Mouse (Mus musculus) heart, postnatal 0 days (tissue): ENCODE measurements around the gene Ablim1. TPM values are rescaled to one million over a fixed set of nuclear protein-coding genes. Genes with fewer than 3 reads are reported as not detected.

ENCODE experiments used
- ATAC-seq: fragments of 200-750 bp; cut with Nextera tagmentation; 2 replicates; pipeline ENCODE4 v1.8.0; 2017; ENCODE audit warnings: low read depth, moderate number of reproducible peaks, moderate library complexity; ENCODE audit not compliant: insufficient read depth
- DNase-seq: peaks from one replicate; pipeline ENCODE4 v3.0.0-alpha.2; 2016; ENCODE audit warnings: low spot score
- H3K27ac ChIP-seq: fragments of 300-500 bp; sonication (generic); 2 replicates; pipeline ENCODE4 v1.5.1; 2014; ENCODE audit warnings: low read depth, mild to moderate bottlenecking
- H3K27me3 ChIP-seq: fragments of 300-500 bp; sonication (generic); 2 replicates; pipeline ENCODE4 v1.6.1; 2014; ENCODE audit warnings: low read length, mixed read lengths; ENCODE audit not compliant: control insufficient read depth, insufficient read depth
- H3K36me3 ChIP-seq: fragments of 300-500 bp; sonication (generic); replicated peaks from 2 replicates; pipeline ENCODE4 v1.6.1; 2014; ENCODE audit warnings: low read length, mixed read lengths; ENCODE audit not compliant: control insufficient read depth, insufficient read depth
- H3K4me1 ChIP-seq: fragments of 300-500 bp; sonication (generic); 2 replicates; pipeline ENCODE4 v1.6.1; 2014; ENCODE audit warnings: antibody characterized with exemption; ENCODE audit not compliant: control insufficient read depth, insufficient read depth
- H3K4me2 ChIP-seq: fragments of 300-500 bp; sonication (generic); 2 replicates; pipeline ENCODE4 v1.6.1; 2014; ENCODE audit warnings: low read depth, mild to moderate bottlenecking, low read length, moderate library complexity
- H3K4me3 ChIP-seq: fragments of 300-500 bp; sonication (generic); 2 replicates; pipeline ENCODE4 v1.5.1; 2014; ENCODE audit warnings: low read depth, low read length
- H3K9ac ChIP-seq: fragments of 300-500 bp; sonication (generic); replicated peaks from 2 replicates; pipeline ENCODE4 v1.6.1; 2014; ENCODE audit warnings: low read depth, low read length, mixed read lengths
- H3K9me3 ChIP-seq: fragments of 300-500 bp; sonication (generic); replicated peaks from 2 replicates; pipeline ENCODE4 v1.6.1; 2016; ENCODE audit warnings: low read length; ENCODE audit not compliant: control insufficient read depth
- CTCF ChIP-seq: IDR thresholded peaks from 2 replicates; pipeline ENCODE4 v1.5.1; 2016; ENCODE audit warnings: antibody characterized with exemption, control low read depth, low read depth
- EP300 ChIP-seq: IDR thresholded peaks from 2 replicates; pipeline ENCODE4 v1.6.1; 2016; ENCODE audit warnings: antibody characterized with exemption, low read depth
- WGBS: fragments of 180-500 bp; shearing (Covaris S2); extraction: QIAGEN DNeasy Blood & Tissue Kit; methylation state at CpG from one replicate; pipeline ENCODE4 v1.1.7; 2014; 5-methylcytosine and 5-hydroxymethylcytosine counted together
- polyA plus RNA-seq: library from polyadenylated mRNA; unstranded; fragments of >200 nt; fragmentation: Nextera tagmentation; extraction: Ambion mirVana; gene quantifications from 2 replicates; pipeline ENCODE4 v1.2.1, GENCODE M21; 2015
- total RNA-seq: library from RNA; depleted of rRNA; stranded (reverse); fragments of >200 nt; gene quantifications from 2 replicates; pipeline ENCODE4 v1.2.3, GENCODE M21; 2014; ENCODE audit warnings: low replicate concordance

Ablim1 gene
- total and polyA plus RNA-seq, 2 experiments from 2014 or later = 106 to 235 TPM

GRCm38 (mm10) chr19:57229161-57229560 lies 85.6 kb downstream of the Ablim1 start:
- no peak overlapping the region for H3K4me3 ChIP-seq
- 92% methylated on average over 3 of the region's 3 CpGs for WGBS
- no peak for DNase-seq
- ATAC-seq = no peak
- TF ChIP-seq CTCF = no peak
- TF ChIP-seq EP300 = no peak
- no peak overlapping the region for H3K27ac ChIP-seq
- H3K27me3 ChIP-seq = no peaks in the 10 kb centered on the region
- H3K4me1 ChIP-seq = peaks cover 6% of the 10 kb centered on the region; the same call in 1 of the 2 replicates
- H3K9me3 ChIP-seq = no peaks in the 10 kb centered on the region
- H3K36me3 ChIP-seq = no peaks in the 10 kb centered on the region
- no peak overlapping the region for H3K9ac ChIP-seq
- no peak overlapping the region for H3K4me2 ChIP-seq

- Histone ChIP-seq H3K36me3 (no peaks in the 10 kb centered on the region), H3K27ac (no peak overlapping the region), H3K9ac (no peak overlapping the region), H3K4me2 (no peak overlapping the region), H3K4me1 (peaks cover 12% of the 10 kb centered on the region; the same call in 1 of the 2 replicates), H3K9me3 (no peaks in the 10 kb centered on the region), H3K27me3 (no peaks in the 10 kb centered on the region), H3K4me3 (no peak overlapping the region)
- ATAC-seq (no peak), DNase-seq (no peak)
- TF ChIP-seq EP300 (no peak), CTCF (no peak)
- WGBS = 85% methylated on average over 4 of the region's 4 CpGs
These were observed 86.1 kb downstream of the Ablim1 start for GRCm38 (mm10) chr19:57228576-57228975.

- no peaks in the 10 kb centered on the region for H3K27me3 ChIP-seq
- peaks cover 23% of the 10 kb centered on the region for H3K4me1 ChIP-seq
- ATAC-seq (no peak), DNase-seq (no peak)
- H3K9ac ChIP-seq = no peak overlapping the region
- no peak for TF ChIP-seq CTCF
- WGBS = 91% methylated on average over 5 of the region's 5 CpGs
- H3K36me3 ChIP-seq = no peaks in the 10 kb centered on the region
- no peak overlapping the region for H3K4me3 ChIP-seq
- no peaks in the 10 kb centered on the region for H3K9me3 ChIP-seq
- H3K4me2 ChIP-seq = no peak overlapping the region
- 0 out of 2 replicates have a peak overlapping the region, but pooled peaks have one; percentile 43 for H3K27ac ChIP-seq
These were observed 90.3 kb downstream of the Ablim1 start for GRCm38 (mm10) chr19:57224390-57224789.

DNA sequence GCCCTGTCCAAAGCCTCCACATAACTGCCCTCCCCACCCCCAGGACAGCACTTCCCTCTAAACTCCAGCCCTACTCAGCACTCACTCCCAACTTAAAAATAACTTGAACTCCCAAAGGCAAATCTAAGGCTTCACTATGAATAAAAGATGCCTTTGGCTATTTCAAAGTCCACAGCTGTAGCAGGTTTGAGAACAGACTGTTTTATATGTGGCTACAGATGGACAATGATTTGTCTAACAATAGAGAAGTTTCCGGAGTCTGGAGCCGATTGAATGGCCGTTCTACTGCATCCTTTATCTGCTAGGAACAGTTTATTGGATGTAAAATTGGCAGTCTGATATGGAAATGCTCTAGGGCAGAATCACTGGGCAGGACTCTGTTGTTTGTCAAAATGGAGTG lies 91.0 kb downstream of the Ablim1 start:
- 49% methylated on average over 3 of the region's 3 CpGs for WGBS
- ATAC-seq = no peak
- H3K4me3 ChIP-seq = no peak overlapping the region
- no peak overlapping the region for H3K4me2 ChIP-seq
- TF ChIP-seq CTCF = no peak
- peak; percentile 50; the same call in 1 of the 2 replicates for TF ChIP-seq EP300
- H3K36me3 ChIP-seq = no peaks in the 10 kb centered on the region
- peak overlapping the region; percentile 43; the same call in 1 of the 2 replicates for H3K27ac ChIP-seq
- no peak for DNase-seq
- H3K9ac ChIP-seq = no peak overlapping the region
- H3K27me3 ChIP-seq = no peaks in the 10 kb centered on the region
- H3K4me1 ChIP-seq = peaks cover 27% of the 10 kb centered on the region
- no peaks in the 10 kb centered on the region for H3K9me3 ChIP-seq

DNA sequence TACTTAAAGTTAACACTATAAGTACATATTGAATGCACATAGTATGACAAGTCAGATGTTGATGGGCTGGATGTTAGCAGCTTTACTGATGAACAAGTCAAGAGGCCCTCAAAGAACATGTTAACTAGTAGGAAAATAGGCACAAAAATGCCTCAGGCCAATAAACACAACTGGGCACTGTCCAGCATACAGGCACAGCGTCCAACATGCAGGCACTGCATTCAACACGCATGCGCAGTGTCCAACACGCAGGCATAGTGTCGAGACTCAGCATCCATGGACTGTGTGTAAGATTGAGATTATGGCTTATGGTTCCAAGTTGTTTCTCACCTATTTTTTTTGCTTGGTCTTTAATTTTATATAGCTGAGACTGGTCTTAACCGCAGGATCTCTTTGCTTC lies 92.1 kb downstream of the Ablim1 start:
- H3K36me3 ChIP-seq = no peaks in the 10 kb centered on the region
- no peak for TF ChIP-seq CTCF
- TF ChIP-seq EP300 = no peak
- H3K27ac ChIP-seq = no peak overlapping the region
- H3K4me1 ChIP-seq = peaks cover 29% of the 10 kb centered on the region
- DNase-seq = no peak
- no peaks in the 10 kb centered on the region for H3K27me3 ChIP-seq
- H3K9me3 ChIP-seq = no peaks in the 10 kb centered on the region
- no peak overlapping the region for H3K4me2 ChIP-seq
- no peak overlapping the region for H3K4me3 ChIP-seq
- H3K9ac ChIP-seq = no peak overlapping the region
- 96% methylated on average over 6 of the region's 6 CpGs for WGBS
- ATAC-seq = no peak

GRCm38 (mm10) chr19:57221684-57222235 lies 93.0 kb downstream of the Ablim1 start:
- 42% methylated on average over 7 of the region's 7 CpGs for WGBS

More at GRCm38 (mm10) chr19:57221684-57222235, 93.0 kb downstream of the Ablim1 start:
- TF ChIP-seq CTCF = no peak
- no peak for TF ChIP-seq EP300
- DNase-seq (no peak), ATAC-seq (no peak)
- Histone ChIP-seq H3K27me3 (no peaks in the 10 kb centered on the region), H3K4me1 (peaks cover 33% of the 10 kb centered on the region), H3K27ac (no peak overlapping the region), H3K4me2 (no peak overlapping the region), H3K36me3 (no peaks in the 10 kb centered on the region), H3K4me3 (no peak overlapping the region), H3K9ac (no peak overlapping the region), H3K9me3 (no peaks in the 10 kb centered on the region)
